Mouse (Mus musculus) forebrain, embryonic 16.5 days (tissue): ENCODE measurements around the gene Slc25a19. TPM values are rescaled to one million over a fixed set of nuclear protein-coding genes. Genes with fewer than 3 reads are reported as not detected.

Experiments used
- ATAC-seq: fragments of 200-750 bp; cut with Nextera tagmentation; 2 replicates; pipeline ENCODE4 v1.8.0; 2017; ENCODE audit warnings: mild to moderate bottlenecking, moderate library complexity
- H3K27ac ChIP-seq: fragments of 300-500 bp; sonication (generic); 2 replicates; pipeline ENCODE4 v1.5.1; 2014; ENCODE audit warnings: low read length, control low read depth
- H3K27me3 ChIP-seq: fragments of 300-500 bp; sonication (generic); replicated peaks from 2 replicates; pipeline ENCODE4 v1.6.1; 2014; ENCODE audit warnings: low read length; ENCODE audit not compliant: control insufficient read depth, insufficient read depth
- H3K36me3 ChIP-seq: fragments of 300-500 bp; sonication (generic); 2 replicates; pipeline ENCODE4 v1.6.1; 2014; ENCODE audit not compliant: control insufficient read depth, insufficient read depth
- H3K4me1 ChIP-seq: fragments of 300-500 bp; sonication (generic); replicated peaks from 2 replicates; pipeline ENCODE4 v1.6.1; 2014; ENCODE audit warnings: low read length; ENCODE audit not compliant: control insufficient read depth, insufficient read depth
- H3K4me2 ChIP-seq: fragments of 300-500 bp; sonication (generic); 2 replicates; pipeline ENCODE4 v1.6.1; 2014; ENCODE audit warnings: mild to moderate bottlenecking, low read length, control low read depth
- H3K4me3 ChIP-seq: fragments of 300-500 bp; sonication (generic); replicated peaks from 2 replicates; pipeline ENCODE4 v1.5.1; 2014; ENCODE audit warnings: mild to moderate bottlenecking, low read length, control low read depth
- H3K9ac ChIP-seq: fragments of 300-500 bp; sonication (generic); replicated peaks from 2 replicates; pipeline ENCODE4 v1.6.1; 2014; ENCODE audit warnings: low read depth, low read length, control low read depth
- H3K9me3 ChIP-seq: fragments of 300-500 bp; sonication (generic); 2 replicates; pipeline ENCODE4 v1.6.1; 2016; ENCODE audit warnings: low read length; ENCODE audit not compliant: control insufficient read depth
- WGBS: fragments of 180-500 bp; shearing (Covaris S2); extraction: QIAGEN DNeasy Blood & Tissue Kit; methylation state at CpG from one replicate; pipeline ENCODE4 v1.1.7; 2014; 5-methylcytosine and 5-hydroxymethylcytosine counted together
- polyA plus RNA-seq: library from polyadenylated mRNA; unstranded; fragments of >200 nt; fragmentation: Nextera tagmentation; extraction: Ambion mirVana; gene quantifications from 2 replicates; pipeline ENCODE4 v1.2.1, GENCODE M21; 2015

Gene Slc25a19
- polyA plus RNA-seq, 1 experiment from 2014 or later: 63.0 TPM

DNA sequence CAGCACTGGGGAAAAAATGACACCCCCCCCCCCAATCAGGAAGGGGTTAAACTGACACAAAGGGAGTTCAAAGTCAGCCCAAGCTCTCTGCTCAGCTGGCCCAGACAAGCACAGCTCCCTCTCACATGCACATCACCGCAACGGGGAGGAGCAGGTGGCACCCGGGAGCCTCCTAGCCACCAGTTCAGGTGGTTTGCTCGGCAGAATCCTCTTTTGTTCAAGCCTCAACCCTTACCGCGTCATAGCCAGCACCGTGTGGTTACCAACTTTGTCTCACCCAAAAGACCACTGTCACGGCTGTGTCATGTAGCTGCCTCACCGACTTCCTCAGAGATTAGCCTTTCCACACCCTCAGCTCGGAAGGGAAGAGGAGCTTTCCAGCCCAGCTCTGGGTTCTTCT, 15.2 kb upstream of the Slc25a19 start:
- H3K36me3 ChIP-seq: peaks cover 7% of the 10 kb centered on the region; the same call in 1 of the 2 replicates
- 68% methylated on average over 10 of the region's 10 CpGs for WGBS
- no peak overlapping the region for H3K9ac ChIP-seq
- no peak overlapping the region for H3K4me3 ChIP-seq
- H3K4me2 ChIP-seq: no peak overlapping the region
- no peaks in the 10 kb centered on the region for H3K4me1 ChIP-seq
- no peak overlapping the region for H3K27ac ChIP-seq
- ATAC-seq: no peak
- H3K9me3 ChIP-seq: no peaks in the 10 kb centered on the region
- no peaks in the 10 kb centered on the region for H3K27me3 ChIP-seq

DNA sequence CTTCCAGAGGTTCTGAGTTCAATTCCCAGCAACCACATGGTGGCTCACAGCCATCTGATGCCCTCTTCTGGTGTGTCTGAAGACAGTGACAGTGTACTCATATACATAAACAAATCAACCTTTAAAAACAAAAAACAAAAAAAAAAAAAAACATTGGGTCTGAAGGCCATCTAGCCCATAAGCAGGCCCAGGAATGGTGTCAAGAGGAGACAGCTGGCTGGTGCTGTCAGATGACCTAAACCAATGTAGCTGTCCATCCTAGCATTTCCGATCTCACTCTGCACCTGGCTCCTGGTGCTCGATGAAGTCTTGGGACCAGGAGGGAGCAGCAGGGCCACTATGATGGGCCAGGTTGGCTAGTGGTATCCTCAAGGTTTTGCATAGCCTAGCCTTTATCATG, 14.6 kb upstream of the Slc25a19 start:
- Histone ChIP-seq H3K9me3 (no peaks in the 10 kb centered on the region), H3K4me1 (no peaks in the 10 kb centered on the region), H3K9ac (no peak overlapping the region), H3K27me3 (no peaks in the 10 kb centered on the region), H3K4me2 (no peak overlapping the region), H3K27ac (no peak overlapping the region), H3K4me3 (no peak overlapping the region), H3K36me3 (peaks cover 4% of the 10 kb centered on the region; the same call in 1 of the 2 replicates)
- WGBS: 91% methylated on average over 2 of the region's 2 CpGs
- ATAC-seq: no peak

DNA sequence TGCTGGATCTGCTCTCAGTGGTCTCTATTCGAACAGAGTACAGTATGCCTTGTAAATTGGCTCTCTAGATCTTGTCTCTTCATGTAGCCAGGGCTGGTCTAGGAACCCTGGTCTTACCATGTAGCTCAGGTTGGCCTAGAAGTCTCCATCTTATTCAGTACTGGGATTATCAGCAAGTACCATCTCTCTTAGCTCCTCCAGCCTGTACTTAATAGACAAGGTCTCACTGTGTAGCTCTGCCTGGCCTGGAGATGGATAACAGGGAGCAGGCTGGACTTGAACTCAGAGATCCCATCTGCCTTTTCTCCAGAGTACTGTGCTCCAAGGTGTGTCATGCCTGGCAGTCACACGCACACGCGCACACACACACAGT, 13.6 kb upstream of the Slc25a19 start:
- Histone ChIP-seq H3K4me1 (no peaks in the 10 kb centered on the region), H3K4me2 (no peak overlapping the region), H3K9ac (no peak overlapping the region), H3K9me3 (no peaks in the 10 kb centered on the region), H3K27ac (no peak overlapping the region), H3K27me3 (no peaks in the 10 kb centered on the region), H3K4me3 (no peak overlapping the region), H3K36me3 (peaks cover 4% of the 10 kb centered on the region; the same call in 1 of the 2 replicates)
- ATAC-seq: no peak
- WGBS: 84% methylated on average over 4 of the region's 4 CpGs

DNA sequence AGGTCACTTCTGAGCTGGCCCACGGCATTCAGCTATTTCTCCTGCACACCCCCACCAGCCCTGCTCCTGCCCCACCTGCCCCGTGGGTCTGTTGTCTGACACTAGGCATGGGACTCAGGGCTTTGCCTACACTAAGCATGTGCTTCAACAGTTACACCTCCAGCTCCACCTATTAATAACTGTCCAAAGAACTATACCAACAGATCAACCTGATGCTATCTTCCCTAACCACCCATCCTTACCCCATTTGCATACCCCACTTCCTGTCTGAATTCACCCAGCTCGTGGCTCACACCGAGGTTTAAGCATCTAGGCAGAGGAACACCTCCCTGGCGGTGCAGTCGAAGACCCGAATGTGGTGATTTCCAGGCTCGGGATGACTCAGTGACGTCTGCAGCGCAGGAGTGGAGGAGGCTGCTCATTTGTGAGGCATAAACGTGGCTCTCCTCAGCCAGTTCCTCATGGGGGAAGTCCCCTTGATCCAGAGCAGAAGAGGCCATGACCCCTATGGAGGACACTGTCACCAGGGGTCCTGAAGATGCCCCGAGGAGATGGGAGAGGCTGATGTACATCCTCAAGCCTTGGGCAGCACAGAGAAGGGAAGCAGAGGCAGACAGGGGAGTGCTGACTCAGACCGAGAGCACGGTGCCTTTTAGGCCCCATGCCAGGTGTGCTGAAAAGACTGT, 13.0 kb upstream of the Slc25a19 start:
- no peaks in the 10 kb centered on the region for H3K9me3 ChIP-seq
- 58% methylated on average over 14 of the region's 14 CpGs for WGBS
- no peaks in the 10 kb centered on the region for H3K27me3 ChIP-seq
- no peak overlapping the region for H3K4me2 ChIP-seq
- 0 out of 2 replicates have a peak overlapping the region, but pooled peaks have one; percentile 25 for H3K9ac ChIP-seq
- H3K36me3 ChIP-seq: peaks cover 2% of the 10 kb centered on the region; the same call in 1 of the 2 replicates
- no peak for ATAC-seq
- no peak overlapping the region for H3K27ac ChIP-seq
- no peak overlapping the region for H3K4me3 ChIP-seq
- no peaks in the 10 kb centered on the region for H3K4me1 ChIP-seq

DNA sequence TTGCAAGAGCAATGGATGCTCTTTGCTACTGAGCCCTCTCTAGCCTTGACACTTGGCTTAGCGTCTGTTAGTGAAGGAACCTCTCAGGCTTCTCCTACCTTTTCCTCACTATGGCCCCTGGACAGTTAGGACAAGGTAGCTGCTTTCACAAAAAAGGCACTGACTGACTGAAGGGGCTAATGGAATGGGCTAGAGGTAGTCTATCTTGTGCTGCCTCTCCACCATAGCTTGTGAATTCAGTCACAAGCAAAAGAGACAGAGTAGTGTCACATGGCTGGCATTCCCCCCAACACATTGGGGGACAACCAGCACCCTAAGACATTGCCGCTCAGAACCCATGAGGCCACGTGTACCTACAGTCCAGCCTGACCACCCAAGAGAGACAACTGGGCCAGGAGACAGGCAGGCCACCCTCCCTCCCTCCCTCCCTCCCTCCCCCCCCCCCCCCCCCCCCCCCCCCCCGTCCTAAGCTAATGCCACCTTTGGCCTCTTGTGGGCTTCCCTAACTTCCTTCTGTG, 12.3 kb upstream of the Slc25a19 start:
- WGBS: 84% methylated on average over 3 of the region's 4 CpGs

DNA sequence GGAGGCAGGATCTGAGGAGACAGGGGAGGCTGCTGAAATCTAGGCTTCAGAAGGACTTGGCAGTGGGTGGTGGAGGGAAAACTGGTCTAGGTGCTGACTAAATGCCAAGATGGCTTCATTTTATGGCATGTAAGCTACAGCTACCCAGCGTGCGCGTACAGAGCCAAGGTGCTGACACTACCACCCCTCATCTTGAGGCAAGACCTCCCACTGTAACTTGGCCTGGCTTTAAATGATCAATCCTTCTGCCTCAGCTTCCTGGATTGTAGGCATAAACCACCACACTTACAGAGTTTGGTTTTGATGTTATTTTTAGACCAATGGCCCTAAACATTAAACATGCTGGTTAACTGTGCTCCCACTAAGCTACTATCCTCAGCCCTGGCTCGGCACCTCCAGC, 11.4 kb upstream of the Slc25a19 start:
- H3K36me3 ChIP-seq: no peaks in the 10 kb centered on the region
- no peaks in the 10 kb centered on the region for H3K4me1 ChIP-seq
- no peak overlapping the region for H3K9ac ChIP-seq
- no peaks in the 10 kb centered on the region for H3K27me3 ChIP-seq
- H3K4me3 ChIP-seq: no peak overlapping the region
- no peak overlapping the region for H3K27ac ChIP-seq
- H3K9me3 ChIP-seq: no peaks in the 10 kb centered on the region
- whole genome bisulfite sequencing: 93% methylated on average over 4 of the region's 4 CpGs
- no peak for ATAC-seq
- H3K4me2 ChIP-seq: no peak overlapping the region

More for the DNA sequence above, 12.3 kb upstream of the Slc25a19 start:
- H3K27me3 ChIP-seq: no peaks in the 10 kb centered on the region
- no peak overlapping the region for H3K27ac ChIP-seq
- no peaks in the 10 kb centered on the region for H3K9me3 ChIP-seq
- no peak for ATAC-seq
- H3K4me2 ChIP-seq: no peak overlapping the region
- no peak overlapping the region for H3K9ac ChIP-seq
- H3K36me3 ChIP-seq: peaks cover 2% of the 10 kb centered on the region; the same call in 1 of the 2 replicates
- H3K4me3 ChIP-seq: no peak overlapping the region
- H3K4me1 ChIP-seq: no peaks in the 10 kb centered on the region

DNA sequence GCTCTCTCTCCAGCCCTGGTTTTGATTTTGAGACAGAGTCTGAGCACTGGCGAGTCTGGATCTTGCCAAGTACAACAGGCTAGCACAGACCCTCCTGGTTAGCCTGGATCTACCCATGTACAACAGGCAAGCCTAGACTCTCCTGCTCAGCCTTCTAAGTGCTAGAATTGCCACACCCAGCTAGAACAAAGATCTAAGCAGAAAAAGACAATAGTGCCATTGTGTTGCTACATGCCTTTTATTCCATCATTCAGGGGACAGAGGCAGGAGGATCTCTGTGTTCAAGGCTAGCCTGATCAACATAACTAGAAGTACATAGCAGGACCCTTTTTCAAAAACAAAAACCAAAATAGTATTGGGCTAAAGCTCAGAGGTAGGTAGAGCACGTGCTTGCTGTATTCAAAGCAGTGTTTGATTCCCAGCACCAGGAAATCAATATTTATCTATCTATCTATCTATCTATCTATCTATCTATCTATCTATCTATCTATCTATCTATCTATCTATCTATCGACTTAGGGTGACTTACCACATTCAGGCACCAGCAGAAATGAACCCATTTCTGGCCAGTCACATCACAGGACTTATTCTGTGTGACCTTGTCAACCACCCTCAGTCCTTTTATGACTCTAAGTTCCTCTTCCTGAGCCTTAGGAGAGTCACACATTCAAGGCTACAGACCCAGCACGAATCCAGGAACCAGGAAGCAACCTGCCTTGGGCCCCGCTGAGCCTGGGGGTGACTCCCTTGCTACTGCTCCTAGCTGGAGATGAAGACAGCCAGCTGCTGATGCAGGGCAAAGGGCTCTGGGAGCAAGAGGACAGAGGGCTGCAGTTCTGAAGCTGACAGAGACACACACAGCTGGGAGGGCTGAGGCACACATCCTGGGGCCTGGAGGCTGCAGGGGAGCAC, 10.7 kb upstream of the Slc25a19 start:
- 82% methylated on average over 5 of the region's 5 CpGs for WGBS
- Histone ChIP-seq H3K4me3 (no peak overlapping the region), H3K9ac (no peak overlapping the region), H3K27me3 (no peaks in the 10 kb centered on the region), H3K36me3 (no peaks in the 10 kb centered on the region), H3K4me2 (no peak overlapping the region), H3K27ac (no peak overlapping the region), H3K4me1 (no peaks in the 10 kb centered on the region), H3K9me3 (no peaks in the 10 kb centered on the region)
- no peak for ATAC-seq

DNA sequence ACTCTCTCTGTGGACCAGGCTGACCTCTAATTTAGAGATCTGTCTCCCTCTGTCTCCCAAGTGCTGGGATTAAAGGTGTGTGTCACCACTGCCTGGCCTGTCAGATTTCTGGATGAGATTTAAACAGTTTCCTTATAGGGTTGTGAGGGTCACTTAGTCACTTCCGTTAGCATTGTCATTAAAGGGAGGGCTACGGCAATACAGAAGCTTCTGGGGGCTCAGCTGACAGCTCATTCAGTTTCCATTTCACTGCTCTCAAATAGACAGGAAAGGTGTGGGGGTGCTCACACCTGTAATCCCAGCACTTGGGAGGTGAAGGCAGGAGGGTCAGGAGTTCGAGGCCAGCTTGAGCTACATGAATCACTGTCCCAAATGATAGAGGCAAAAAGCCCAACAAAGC, 8.9 kb upstream of the Slc25a19 start:
- WGBS: 84% methylated on average over 3 of the region's 3 CpGs

DNA sequence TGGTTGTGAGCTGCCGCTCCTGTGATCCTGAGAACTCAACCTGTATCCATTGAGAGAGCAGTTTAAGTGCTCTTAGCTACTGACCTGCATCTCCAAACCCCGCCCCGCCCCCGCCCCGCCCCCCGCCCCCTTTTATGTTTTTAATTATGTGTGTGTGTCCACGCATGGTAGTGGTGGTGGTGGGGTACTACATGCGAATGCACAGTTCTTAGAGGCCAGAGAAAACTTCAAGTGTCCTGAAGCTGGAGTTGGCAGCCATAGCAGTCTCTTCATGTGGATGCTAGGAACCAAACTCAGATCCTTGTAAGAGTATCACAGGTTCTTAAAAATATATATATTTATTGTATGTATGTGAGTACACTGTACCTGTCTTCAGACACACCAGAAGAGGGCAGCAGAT, 7.4 kb upstream of the Slc25a19 start:
- H3K9me3 ChIP-seq: no peaks in the 10 kb centered on the region
- H3K4me2 ChIP-seq: no peak overlapping the region
- no peaks in the 10 kb centered on the region for H3K36me3 ChIP-seq
- H3K27me3 ChIP-seq: no peaks in the 10 kb centered on the region
- 76% methylated on average over 8 of the region's 8 CpGs for WGBS
- no peak for ATAC-seq
- H3K4me1 ChIP-seq: no peaks in the 10 kb centered on the region
- H3K4me3 ChIP-seq: no peak overlapping the region
- no peak overlapping the region for H3K27ac ChIP-seq
- no peak overlapping the region for H3K9ac ChIP-seq

More for the DNA sequence above, 8.9 kb upstream of the Slc25a19 start:
- H3K27ac ChIP-seq: no peak overlapping the region
- H3K4me2 ChIP-seq: no peak overlapping the region
- H3K27me3 ChIP-seq: no peaks in the 10 kb centered on the region
- no peak overlapping the region for H3K9ac ChIP-seq
- H3K9me3 ChIP-seq: no peaks in the 10 kb centered on the region
- no peaks in the 10 kb centered on the region for H3K4me1 ChIP-seq
- no peaks in the 10 kb centered on the region for H3K36me3 ChIP-seq
- no peak for ATAC-seq
- H3K4me3 ChIP-seq: no peak overlapping the region
